Mouse (Mus musculus): ENCODE results near the gene Dlx1. TPM values are rescaled to one million over a fixed set of nuclear protein-coding genes. Genes with fewer than 3 reads are reported as not detected.

Dlx1 gene
- polyA plus RNA-seq (2015; fragmentation: Nextera tagmentation; extraction: Ambion mirVana), result 232 and 239 TPM in 2 replicates

DNA sequence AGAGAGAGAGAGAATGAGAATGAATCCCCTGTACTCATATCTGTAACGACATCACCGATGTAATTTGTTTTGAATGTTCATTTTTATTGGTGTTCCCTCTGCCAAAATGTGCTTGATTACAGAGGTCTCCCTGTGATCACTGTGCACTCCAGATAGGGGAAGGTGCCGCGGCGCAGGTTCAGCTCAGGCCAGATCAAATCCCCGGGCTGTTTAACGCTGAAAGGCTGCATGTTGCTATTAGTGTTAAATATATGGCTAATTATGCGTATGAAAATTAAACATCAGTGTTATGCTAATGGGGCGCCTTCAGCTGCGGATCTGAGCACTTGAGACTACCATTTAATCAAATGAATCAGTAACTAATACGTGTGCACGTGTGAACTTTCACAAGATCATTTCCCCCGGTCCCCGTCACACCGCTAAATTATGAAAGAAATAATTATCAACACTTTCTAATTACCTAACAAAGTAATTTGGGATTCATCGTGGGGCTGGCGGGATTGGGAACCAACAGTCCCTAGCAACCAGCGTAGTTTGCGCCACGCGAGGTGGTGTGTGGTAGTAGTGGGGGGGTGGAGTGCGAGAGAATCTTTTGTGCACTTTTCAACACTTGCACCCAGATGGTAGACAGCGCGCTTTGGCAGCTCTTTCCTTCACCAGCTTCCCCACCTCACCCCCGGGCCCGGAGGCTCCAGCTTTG is at the start of gene Dlx1:
Gene Dlx1, plus strand, starts transcription at position 100 of the 700 bp plus-strand sequence.
- Histone ChIP-seq H3K9me3 (ENCODE audit: control insufficient read depth, low read length) (no peaks in the 10 kb centered on the region), H3K9ac (replicated peaks; ENCODE audit: low read depth, low read length) (peak within 1 kb of the TSS; percentile 75), H3K27ac (ENCODE audit: low read length) (peak within 1 kb of the TSS; percentile 97), H3K4me2 (ENCODE audit: low read length) (peak within 1 kb of the TSS; percentile 71), H3K36me3 (ENCODE audit: control insufficient read depth, insufficient read depth) (no peaks in the 10 kb centered on the region), H3K4me1 (replicated peaks; ENCODE audit: control insufficient read depth, insufficient read depth, low read length) (peaks cover 22% of the 10 kb centered on the region), H3K4me3 (replicated peaks; ENCODE audit: low read length) (peak within 1 kb of the TSS; percentile 55), H3K27me3 (replicated peaks; ENCODE audit: control insufficient read depth, insufficient read depth, low read length) (peaks cover 49% of the 10 kb centered on the region)
- ATAC-seq, result peak; percentile 64
- WGBS, result under 1% methylated on average over 26 of the region's 26 CpGs

GRCm38 (mm10) chr2:71479917-71480316 is 48.0 kb upstream of the Dlx1 start:
- ATAC-seq, result no peak; the same call in 1 of the 2 replicates
- H3K4me3 ChIP-seq (replicated peaks; ENCODE audit: low read length), result no peak overlapping the region
- H3K9me3 ChIP-seq (ENCODE audit: control insufficient read depth, low read length), result no peaks in the 10 kb centered on the region
- no peaks in the 10 kb centered on the region for H3K36me3 ChIP-seq (ENCODE audit: control insufficient read depth, insufficient read depth)
- H3K27ac ChIP-seq (ENCODE audit: low read length), result no peak overlapping the region
- H3K4me1 ChIP-seq (replicated peaks; ENCODE audit: control insufficient read depth, insufficient read depth, low read length), result peaks cover 16% of the 10 kb centered on the region
- no peak overlapping the region for H3K4me2 ChIP-seq (ENCODE audit: low read length)
- H3K9ac ChIP-seq (replicated peaks; ENCODE audit: low read depth, low read length), result no peak overlapping the region
- WGBS, result 11% methylated on average over 7 of the region's 7 CpGs
- no peaks in the 10 kb centered on the region for H3K27me3 ChIP-seq (replicated peaks; ENCODE audit: control insufficient read depth, insufficient read depth, low read length)

DNA sequence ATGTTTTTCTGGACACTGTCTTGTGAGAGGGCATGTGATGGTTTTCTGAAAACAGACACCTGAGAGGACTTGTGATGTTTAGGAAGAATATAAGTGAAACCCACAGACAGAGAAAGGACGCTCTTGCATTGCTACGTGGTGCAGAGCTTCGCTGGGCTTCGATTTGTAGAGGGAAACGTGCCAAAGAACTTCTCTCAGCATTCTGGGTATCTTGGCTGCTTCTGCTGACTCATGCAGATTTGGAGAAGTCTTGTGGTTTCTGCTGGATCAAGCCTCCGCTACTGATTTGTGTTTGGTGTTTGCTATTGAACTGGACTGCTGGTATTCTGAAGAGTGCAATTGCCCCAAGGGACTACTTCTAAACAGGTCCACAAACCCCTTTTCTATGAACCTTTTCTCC is 46.1 kb upstream of the Dlx1 start:
- H3K36me3 ChIP-seq (ENCODE audit: control insufficient read depth, insufficient read depth), result no peaks in the 10 kb centered on the region
- 71% methylated on average over 6 of the region's 6 CpGs for WGBS
- H3K9me3 ChIP-seq (ENCODE audit: control insufficient read depth, low read length), result no peaks in the 10 kb centered on the region
- no peak overlapping the region for H3K4me2 ChIP-seq (ENCODE audit: low read length)
- no peak overlapping the region for H3K9ac ChIP-seq (replicated peaks; ENCODE audit: low read depth, low read length)
- no peak overlapping the region for H3K4me3 ChIP-seq (replicated peaks; ENCODE audit: low read length)
- H3K27me3 ChIP-seq (replicated peaks; ENCODE audit: control insufficient read depth, insufficient read depth, low read length), result no peaks in the 10 kb centered on the region
- H3K27ac ChIP-seq (ENCODE audit: low read length), result no peak overlapping the region
- peaks cover 12% of the 10 kb centered on the region for H3K4me1 ChIP-seq (replicated peaks; ENCODE audit: control insufficient read depth, insufficient read depth, low read length)
- ATAC-seq, result no peak

DNA sequence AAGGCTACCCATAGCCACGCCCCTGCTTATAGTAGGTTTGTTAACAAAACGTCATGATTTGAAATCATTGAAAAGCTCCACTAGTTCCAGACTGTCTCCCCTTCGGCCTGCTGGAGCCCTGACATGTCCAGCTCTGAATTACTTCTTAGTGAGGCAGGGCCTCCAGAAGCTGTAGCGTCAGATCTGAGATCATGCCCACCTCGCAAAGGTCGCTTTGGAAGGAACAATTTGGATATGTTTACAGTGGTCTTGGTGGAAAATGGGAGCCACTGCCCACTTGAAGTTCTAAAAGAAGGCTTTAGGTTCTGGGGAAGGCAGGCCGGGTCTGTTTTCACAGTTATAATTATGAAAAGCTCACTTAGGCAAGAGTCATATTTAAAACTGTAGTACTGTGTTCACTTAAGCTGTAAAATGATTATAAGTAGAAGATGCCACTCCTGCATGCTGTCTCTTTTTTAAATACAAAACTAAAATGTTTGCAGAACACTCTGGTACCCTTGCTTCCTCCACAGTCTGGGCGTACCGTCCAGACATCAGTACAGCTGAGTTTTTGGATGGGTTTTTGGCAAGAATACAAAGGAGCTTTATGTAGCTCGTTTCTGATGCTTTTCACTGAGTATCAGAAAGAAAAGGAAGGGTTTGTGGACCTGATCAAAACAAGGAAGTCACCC is 44.7 kb upstream of the Dlx1 start:
- ATAC-seq, result no peak; the same call in 1 of the 2 replicates
- H3K36me3 ChIP-seq (ENCODE audit: control insufficient read depth, insufficient read depth), result no peaks in the 10 kb centered on the region
- H3K27ac ChIP-seq (ENCODE audit: low read length), result no peak overlapping the region
- no peaks in the 10 kb centered on the region for H3K27me3 ChIP-seq (replicated peaks; ENCODE audit: control insufficient read depth, insufficient read depth, low read length)
- no peak overlapping the region for H3K4me2 ChIP-seq (ENCODE audit: low read length)
- H3K9ac ChIP-seq (replicated peaks; ENCODE audit: low read depth, low read length), result no peak overlapping the region
- 49% methylated on average over 10 of the region's 10 CpGs for WGBS
- H3K9me3 ChIP-seq (ENCODE audit: control insufficient read depth, low read length), result no peaks in the 10 kb centered on the region
- peaks cover 12% of the 10 kb centered on the region for H3K4me1 ChIP-seq (replicated peaks; ENCODE audit: control insufficient read depth, insufficient read depth, low read length)
- H3K4me3 ChIP-seq (replicated peaks; ENCODE audit: low read length), result no peak overlapping the region

- H3K9me3 ChIP-seq (ENCODE audit: control insufficient read depth, low read length), result no peaks in the 10 kb centered on the region
- no peak overlapping the region for H3K4me3 ChIP-seq (replicated peaks; ENCODE audit: low read length)
- H3K4me2 ChIP-seq (ENCODE audit: low read length), result no peak overlapping the region
- ATAC-seq, result peak; percentile 38; the same call in 1 of the 2 replicates
- H3K27me3 ChIP-seq (replicated peaks; ENCODE audit: control insufficient read depth, insufficient read depth, low read length), result no peaks in the 10 kb centered on the region
- no peaks in the 10 kb centered on the region for H3K36me3 ChIP-seq (ENCODE audit: control insufficient read depth, insufficient read depth)
- no peak overlapping the region for H3K27ac ChIP-seq (ENCODE audit: low read length)
- peaks cover 12% of the 10 kb centered on the region for H3K4me1 ChIP-seq (replicated peaks; ENCODE audit: control insufficient read depth, insufficient read depth, low read length)
- 15% methylated on average over 5 of the region's 5 CpGs for WGBS
- H3K9ac ChIP-seq (replicated peaks; ENCODE audit: low read depth, low read length), result no peak overlapping the region
Measured at GRCm38 (mm10) chr2:71483717-71484066, 44.2 kb upstream of the Dlx1 start.

GRCm38 (mm10) chr2:71491295-71491694 is 36.6 kb upstream of the Dlx1 start:
- Histone ChIP-seq H3K9me3 (ENCODE audit: control insufficient read depth, low read length) (no peaks in the 10 kb centered on the region), H3K9ac (replicated peaks; ENCODE audit: low read depth, low read length) (no peak overlapping the region), H3K27ac (ENCODE audit: low read length) (no peak overlapping the region), H3K4me2 (ENCODE audit: low read length) (no peak overlapping the region), H3K4me3 (replicated peaks; ENCODE audit: low read length) (no peak overlapping the region), H3K36me3 (ENCODE audit: control insufficient read depth, insufficient read depth) (no peaks in the 10 kb centered on the region), H3K27me3 (replicated peaks; ENCODE audit: control insufficient read depth, insufficient read depth, low read length) (no peaks in the 10 kb centered on the region), H3K4me1 (replicated peaks; ENCODE audit: control insufficient read depth, insufficient read depth, low read length) (peaks cover 4% of the 10 kb centered on the region; the same call in 1 of the 2 replicates)
- ATAC-seq, result no peak

DNA sequence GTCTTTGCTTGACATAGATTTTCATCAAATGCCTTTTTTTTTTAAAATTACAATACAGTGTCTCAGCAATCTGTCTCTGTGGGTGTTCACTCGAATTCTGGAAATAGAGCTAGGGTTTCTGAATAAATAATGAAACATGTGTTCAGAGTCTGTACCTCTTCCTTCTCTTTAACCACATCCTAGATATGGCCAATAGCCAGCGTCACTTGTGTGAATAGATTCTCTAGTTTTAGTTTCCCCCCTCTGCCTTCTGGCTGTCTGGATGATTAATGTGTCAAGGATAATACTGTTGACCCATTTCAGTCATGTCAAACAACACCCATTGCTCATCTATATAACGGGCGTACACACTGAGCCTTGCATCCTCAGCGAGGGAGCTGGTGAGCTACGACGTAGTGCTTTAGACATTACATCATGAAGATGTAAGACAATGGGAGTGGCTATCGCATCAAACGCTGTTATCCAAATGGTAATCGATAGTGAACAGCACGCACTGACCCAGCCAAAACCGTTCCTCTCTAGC is 34.7 kb upstream of the Dlx1 start:
- no peaks in the 10 kb centered on the region for H3K36me3 ChIP-seq (ENCODE audit: control insufficient read depth, insufficient read depth)
- H3K27ac ChIP-seq (ENCODE audit: low read length), result no peak overlapping the region
- H3K4me2 ChIP-seq (ENCODE audit: low read length), result no peak overlapping the region
- no peak overlapping the region for H3K9ac ChIP-seq (replicated peaks; ENCODE audit: low read depth, low read length)
- no peaks in the 10 kb centered on the region for H3K27me3 ChIP-seq (replicated peaks; ENCODE audit: control insufficient read depth, insufficient read depth, low read length)
- WGBS, result 70% methylated on average over 12 of the region's 12 CpGs
- H3K4me3 ChIP-seq (replicated peaks; ENCODE audit: low read length), result no peak overlapping the region
- ATAC-seq, result no peak
- H3K9me3 ChIP-seq (ENCODE audit: control insufficient read depth, low read length), result no peaks in the 10 kb centered on the region
- peaks cover 7% of the 10 kb centered on the region; the same call in 1 of the 2 replicates for H3K4me1 ChIP-seq (replicated peaks; ENCODE audit: control insufficient read depth, insufficient read depth, low read length)

GRCm38 (mm10) chr2:71494503-71494902 is 33.4 kb upstream of the Dlx1 start:
- H3K9me3 ChIP-seq (ENCODE audit: control insufficient read depth, low read length), result no peaks in the 10 kb centered on the region
- H3K9ac ChIP-seq (replicated peaks; ENCODE audit: low read depth, low read length), result no peak overlapping the region
- peaks cover 14% of the 10 kb centered on the region for H3K4me1 ChIP-seq (replicated peaks; ENCODE audit: control insufficient read depth, insufficient read depth, low read length)
- H3K4me3 ChIP-seq (replicated peaks; ENCODE audit: low read length), result no peak overlapping the region
- H3K27me3 ChIP-seq (replicated peaks; ENCODE audit: control insufficient read depth, insufficient read depth, low read length), result no peaks in the 10 kb centered on the region
- H3K36me3 ChIP-seq (ENCODE audit: control insufficient read depth, insufficient read depth), result no peaks in the 10 kb centered on the region
- ATAC-seq, result no peak; the same call in 1 of the 2 replicates
- WGBS, result 46% methylated on average over 10 of the region's 10 CpGs
- H3K4me2 ChIP-seq (ENCODE audit: low read length), result no peak overlapping the region
- no peak overlapping the region for H3K27ac ChIP-seq (ENCODE audit: low read length)

DNA sequence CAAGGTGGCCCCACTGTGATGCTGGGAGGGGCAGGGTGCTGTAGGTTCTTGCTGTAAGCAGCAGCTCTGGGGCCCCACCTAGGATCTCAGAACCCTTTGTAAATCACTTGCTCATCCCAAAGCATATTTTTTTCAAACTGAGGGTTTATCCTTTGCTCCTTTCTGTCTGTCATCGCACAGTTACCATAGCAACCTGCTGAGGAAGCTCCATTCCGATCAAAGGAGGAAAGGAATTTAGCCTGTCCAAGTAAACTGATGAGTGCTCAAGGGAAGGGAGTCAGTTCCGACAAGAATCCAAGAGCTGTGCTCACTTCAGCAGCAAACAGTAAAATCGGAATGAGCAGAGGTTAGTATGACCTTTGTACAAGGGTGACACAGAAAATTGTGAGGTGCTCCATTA is 32.9 kb upstream of the Dlx1 start:
- H3K27ac ChIP-seq (ENCODE audit: low read length), result no peak overlapping the region
- no peak for ATAC-seq

More for the DNA sequence above, 32.9 kb upstream of the Dlx1 start:
- Histone ChIP-seq H3K9me3 (ENCODE audit: control insufficient read depth, low read length) (no peaks in the 10 kb centered on the region), H3K9ac (replicated peaks; ENCODE audit: low read depth, low read length) (no peak overlapping the region), H3K4me2 (ENCODE audit: low read length) (no peak overlapping the region), H3K4me3 (replicated peaks; ENCODE audit: low read length) (no peak overlapping the region), H3K27me3 (replicated peaks; ENCODE audit: control insufficient read depth, insufficient read depth, low read length) (no peaks in the 10 kb centered on the region), H3K4me1 (replicated peaks; ENCODE audit: control insufficient read depth, insufficient read depth, low read length) (peaks cover 14% of the 10 kb centered on the region), H3K36me3 (ENCODE audit: control insufficient read depth, insufficient read depth) (no peaks in the 10 kb centered on the region)
- WGBS, result 31% methylated on average over 4 of the region's 4 CpGs

All from forebrain, embryonic 16.5 days (tissue).